Mouse (Mus musculus) heart, embryonic 16.5 days (tissue): ENCODE results near the gene Flad1. TPM values are rescaled to one million over a fixed set of nuclear protein-coding genes. Genes with fewer than 3 reads are reported as not detected.

Source experiments
- ATAC-seq: fragments of 200-750 bp; cut with Nextera tagmentation; replicated peaks from 2 replicates; pipeline ENCODE4 v1.8.0; 2017; ENCODE audit warnings: moderate number of reproducible peaks; ENCODE audit not compliant: insufficient read depth, low FRiP score; ENCODE audit errors: extremely low read depth
- H3K27ac ChIP-seq: fragments of 300-500 bp; sonication (generic); 2 replicates; pipeline ENCODE4 v1.5.1; 2014; ENCODE audit warnings: mild to moderate bottlenecking, low read length, control low read depth, moderate library complexity
- H3K27me3 ChIP-seq: fragments of 300-500 bp; sonication (generic); 2 replicates; pipeline ENCODE4 v1.6.1; 2014; ENCODE audit warnings: low read length, mixed read lengths; ENCODE audit not compliant: control insufficient read depth, insufficient read depth
- H3K36me3 ChIP-seq: fragments of 300-500 bp; sonication (generic); 2 replicates; pipeline ENCODE4 v1.6.1; 2014; ENCODE audit not compliant: control insufficient read depth, insufficient read depth
- H3K4me1 ChIP-seq: fragments of 300-500 bp; sonication (generic); 2 replicates; pipeline ENCODE4 v1.6.1; 2014; ENCODE audit warnings: low read length, mixed read lengths; ENCODE audit not compliant: control insufficient read depth, insufficient read depth
- H3K4me2 ChIP-seq: fragments of 300-500 bp; sonication (generic); 2 replicates; pipeline ENCODE4 v1.6.1; 2014; ENCODE audit warnings: low read depth, mild to moderate bottlenecking, control low read depth, low read length
- H3K4me3 ChIP-seq: fragments of 300-500 bp; sonication (generic); 2 replicates; pipeline ENCODE4 v1.5.1; 2014; ENCODE audit warnings: mild to moderate bottlenecking, control low read depth, low read length
- H3K9ac ChIP-seq: fragments of 300-500 bp; sonication (generic); 2 replicates; pipeline ENCODE4 v1.6.1; 2014; ENCODE audit warnings: low read length, control low read depth
- H3K9me3 ChIP-seq: fragments of 300-500 bp; sonication (generic); replicated peaks from 2 replicates; pipeline ENCODE4 v1.6.1; 2016; ENCODE audit warnings: low read length; ENCODE audit not compliant: control insufficient read depth
- WGBS: fragments of 180-500 bp; shearing (Covaris S2); extraction: QIAGEN DNeasy Blood & Tissue Kit; methylation state at CpG from one replicate; pipeline ENCODE4 v1.1.7; 2014; 5-methylcytosine and 5-hydroxymethylcytosine counted together
- polyA plus RNA-seq: library from polyadenylated mRNA; unstranded; fragments of >200 nt; fragmentation: Nextera tagmentation; extraction: Ambion mirVana; gene quantifications from 2 replicates; pipeline ENCODE4 v1.2.1, GENCODE M21; 2015

The Flad1 gene
- polyA plus RNA-seq, 1 experiment from 2014 or later: 38.8 TPM

DNA sequence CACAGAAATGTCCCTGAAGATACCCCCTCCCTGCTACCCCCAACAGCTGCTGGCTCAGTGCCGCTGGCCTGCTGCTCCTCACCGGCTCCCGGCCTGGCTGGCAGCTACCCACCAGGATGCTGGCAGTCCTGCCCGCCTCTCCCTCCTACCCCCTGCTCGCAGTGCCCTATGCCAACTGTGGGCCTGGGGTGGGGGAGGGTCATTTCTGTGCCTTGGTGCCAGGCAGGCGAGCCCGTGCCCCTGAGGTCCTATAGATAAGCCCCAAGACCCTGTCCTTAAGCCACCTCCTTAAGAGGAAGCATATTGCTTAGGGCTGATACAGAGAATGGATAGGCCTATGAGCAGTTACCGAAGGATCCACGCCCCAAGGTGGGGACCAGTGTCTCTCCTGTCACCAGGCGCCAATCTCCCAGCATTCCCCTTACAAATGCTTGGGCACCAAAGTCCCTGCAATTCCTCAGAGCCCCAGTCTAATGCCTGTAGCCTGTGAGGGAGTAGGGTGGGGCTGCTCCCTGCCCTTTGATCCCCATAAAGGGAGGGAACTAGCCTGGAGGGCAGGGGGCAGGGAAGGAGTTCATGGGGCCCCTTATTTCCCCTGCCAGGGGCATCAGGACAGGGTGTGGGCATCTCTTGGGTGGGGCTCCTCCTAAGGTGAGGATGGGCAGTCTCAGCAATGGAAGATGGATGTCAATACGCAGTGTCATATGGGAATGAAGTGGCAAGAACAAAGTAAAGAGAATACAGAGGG is 23.4 kb downstream of the Flad1 start:
- 74% methylated on average over 11 of the region's 11 CpGs for WGBS
- Histone ChIP-seq H3K4me1 (peaks cover 15% of the 10 kb centered on the region), H3K4me3 (no peak overlapping the region)

DNA sequence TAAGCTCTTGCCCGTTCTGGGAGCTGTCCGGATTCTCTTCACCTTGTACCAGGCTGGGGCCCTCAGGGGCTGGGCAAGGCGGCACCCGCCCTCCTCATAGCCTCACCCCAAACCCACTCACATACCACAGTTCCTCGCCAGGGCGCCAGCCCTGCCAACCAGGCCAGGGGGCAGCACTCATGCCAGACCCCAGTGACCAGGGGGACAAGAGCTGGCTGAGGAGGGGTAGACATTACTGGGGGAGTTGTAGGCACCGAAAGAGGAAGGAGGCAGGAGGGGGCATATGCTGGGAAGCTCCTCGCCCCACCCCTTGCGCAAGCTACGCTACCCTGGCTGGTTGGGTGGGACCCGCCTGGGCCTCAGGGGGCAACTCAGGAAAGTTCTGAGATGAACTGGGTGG is 24.0 kb downstream of the Flad1 start:
- Histone ChIP-seq H3K36me3 (no peaks in the 10 kb centered on the region), H3K9ac (no peak overlapping the region), H3K4me1 (peaks cover 15% of the 10 kb centered on the region), H3K4me2 (no peak overlapping the region), H3K27ac (no peak overlapping the region), H3K27me3 (no peaks in the 10 kb centered on the region), H3K9me3 (no peaks in the 10 kb centered on the region), H3K4me3 (no peak overlapping the region)
- 85% methylated on average over 11 of the region's 11 CpGs for WGBS
- no peak for ATAC-seq

More for the DNA sequence above, 23.4 kb downstream of the Flad1 start:
- ATAC-seq: no peak
- no peaks in the 10 kb centered on the region for H3K27me3 ChIP-seq
- no peaks in the 10 kb centered on the region for H3K36me3 ChIP-seq
- no peaks in the 10 kb centered on the region for H3K9me3 ChIP-seq
- H3K27ac ChIP-seq: no peak overlapping the region
- no peak overlapping the region for H3K4me2 ChIP-seq
- H3K9ac ChIP-seq: no peak overlapping the region

DNA sequence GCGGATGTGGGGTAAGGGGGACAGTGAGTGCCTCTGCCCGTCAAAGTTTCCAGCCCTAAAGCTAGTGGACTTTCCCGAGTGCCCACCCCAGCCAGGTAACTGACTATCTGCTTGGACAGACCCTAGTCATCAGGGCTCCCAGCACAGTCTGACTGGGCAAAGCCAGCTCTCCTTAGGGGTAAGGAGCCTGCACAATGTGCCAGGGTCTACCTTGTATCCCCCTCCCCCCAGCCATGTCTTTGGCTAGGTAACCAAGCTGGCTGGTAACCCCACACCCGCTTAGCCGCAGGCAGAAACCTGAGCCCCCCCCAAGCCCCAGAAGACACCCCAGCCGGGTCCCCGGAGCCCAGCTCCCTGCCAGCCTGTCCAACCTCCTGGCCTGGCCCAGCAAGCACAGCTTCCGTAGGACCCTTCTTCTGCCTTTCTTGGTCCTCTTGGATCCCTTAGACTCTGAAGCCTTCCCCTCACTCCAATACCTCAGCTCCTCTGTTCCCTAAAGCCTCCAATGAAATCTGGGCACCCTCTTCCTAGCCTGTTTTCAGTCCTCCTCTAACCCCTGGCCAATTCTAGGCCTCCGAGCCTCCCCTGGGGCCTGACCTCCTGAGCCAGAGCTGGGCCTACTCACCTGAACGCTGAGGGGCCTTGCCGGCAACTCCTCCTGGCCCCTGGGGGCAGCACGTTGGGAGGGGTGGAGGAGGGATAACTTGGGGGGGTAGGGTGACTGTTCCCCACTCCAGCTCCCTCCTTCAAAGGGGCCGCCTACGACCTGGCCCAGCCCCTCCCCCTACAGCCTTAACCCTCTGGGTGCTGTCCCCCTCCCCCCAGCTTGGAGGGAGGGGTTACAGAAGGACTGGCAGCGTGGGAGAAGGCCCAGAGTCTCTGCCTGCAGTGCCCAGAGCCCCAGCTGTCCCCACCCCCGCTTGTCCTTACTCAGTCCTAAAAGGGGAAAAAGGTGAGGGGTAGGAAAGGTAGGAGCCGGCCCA is 24.9 kb downstream of the Flad1 start:
- Histone ChIP-seq H3K9ac (no peak overlapping the region), H3K27ac (no peak overlapping the region), H3K9me3 (no peaks in the 10 kb centered on the region), H3K4me3 (no peak overlapping the region), H3K4me1 (peaks cover 15% of the 10 kb centered on the region), H3K4me2 (no peak overlapping the region), H3K27me3 (no peaks in the 10 kb centered on the region), H3K36me3 (no peaks in the 10 kb centered on the region)
- no peak for ATAC-seq
- 62% methylated on average over 17 of the region's 17 CpGs for WGBS

- ATAC-seq: no peak
- H3K9ac ChIP-seq: no peak overlapping the region
- H3K27me3 ChIP-seq: no peaks in the 10 kb centered on the region
- no peaks in the 10 kb centered on the region for H3K9me3 ChIP-seq
- H3K27ac ChIP-seq: no peak overlapping the region
- peaks cover 1% of the 10 kb centered on the region; the same call in 1 of the 2 replicates for H3K36me3 ChIP-seq
- H3K4me3 ChIP-seq: no peak overlapping the region
- H3K4me2 ChIP-seq: no peak overlapping the region
- peaks cover 7% of the 10 kb centered on the region for H3K4me1 ChIP-seq
- 44% methylated on average over 11 of the region's 11 CpGs for WGBS
These were observed 26.2 kb downstream of the Flad1 start for GRCm38 (mm10) chr3:89385451-89385850.

DNA sequence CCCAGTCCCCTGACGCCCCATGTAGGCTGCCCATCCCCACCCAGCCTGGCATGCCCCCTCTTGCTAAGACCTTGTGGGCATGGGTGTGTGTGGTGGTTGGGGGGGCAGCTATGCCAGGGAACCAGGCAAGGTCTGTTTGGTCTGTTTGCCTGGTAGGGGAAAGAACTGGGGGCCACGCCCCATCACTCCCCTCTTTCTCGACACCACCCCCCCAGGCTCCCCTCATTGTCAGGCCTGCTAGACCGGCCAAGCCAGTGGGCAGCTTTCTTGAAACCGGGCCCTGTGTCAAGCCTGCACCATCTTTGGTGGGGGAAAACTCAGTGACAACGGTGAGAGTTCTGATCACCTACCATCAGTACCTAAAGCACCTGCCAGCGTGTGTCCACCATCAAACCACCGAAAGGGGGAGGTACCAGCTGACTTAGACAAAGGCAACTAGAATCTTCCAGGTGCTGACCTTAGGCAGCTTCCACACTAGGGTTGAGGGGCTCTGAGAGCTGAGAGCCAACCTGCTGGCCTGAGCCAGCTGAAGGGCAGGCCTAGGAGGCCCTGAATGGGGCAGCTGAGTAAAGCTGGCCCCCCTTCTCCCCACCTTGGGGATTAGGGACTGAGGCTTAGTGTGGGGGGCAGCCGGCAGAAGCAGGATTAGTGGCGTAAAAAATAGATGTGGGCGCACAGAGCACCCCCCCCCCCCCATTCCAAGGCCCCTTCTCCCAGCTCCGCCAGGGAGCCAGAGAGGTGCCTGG is 27.2 kb downstream of the Flad1 start:
- Histone ChIP-seq H3K36me3 (peaks cover 6% of the 10 kb centered on the region; the same call in 1 of the 2 replicates), H3K9me3 (no peaks in the 10 kb centered on the region), H3K27me3 (no peaks in the 10 kb centered on the region), H3K9ac (no peak overlapping the region), H3K4me1 (peaks cover 3% of the 10 kb centered on the region; the same call in 1 of the 2 replicates), H3K4me3 (no peak overlapping the region), H3K27ac (no peak overlapping the region), H3K4me2 (no peak overlapping the region)
- 74% methylated on average over 9 of the region's 12 CpGs for WGBS
- no peak for ATAC-seq

- 77% methylated on average over 5 of the region's 5 CpGs for WGBS
- Histone ChIP-seq H3K27me3 (no peaks in the 10 kb centered on the region), H3K27ac (no peak overlapping the region), H3K9me3 (no peaks in the 10 kb centered on the region), H3K9ac (no peak overlapping the region), H3K4me2 (no peak overlapping the region), H3K4me3 (no peak overlapping the region), H3K36me3 (peaks cover 9% of the 10 kb centered on the region; the same call in 1 of the 2 replicates), H3K4me1 (peaks cover 4% of the 10 kb centered on the region; the same call in 1 of the 2 replicates)
- no peak for ATAC-seq
These were observed 27.9 kb downstream of the Flad1 start for GRCm38 (mm10) chr3:89383651-89384255.

- no peaks in the 10 kb centered on the region for H3K27me3 ChIP-seq
- H3K36me3 ChIP-seq: peaks cover 9% of the 10 kb centered on the region; the same call in 1 of the 2 replicates
- WGBS: 80% methylated on average over 5 of the region's 5 CpGs
- no peak overlapping the region for H3K9ac ChIP-seq
- no peak overlapping the region for H3K4me2 ChIP-seq
- no peak overlapping the region for H3K27ac ChIP-seq
- H3K4me3 ChIP-seq: no peak overlapping the region
- H3K4me1 ChIP-seq: peaks cover 6% of the 10 kb centered on the region; the same call in 1 of the 2 replicates
- ATAC-seq: no peak
- H3K9me3 ChIP-seq: no peaks in the 10 kb centered on the region
These were observed 28.7 kb downstream of the Flad1 start for GRCm38 (mm10) chr3:89382950-89383349.

GRCm38 (mm10) chr3:89382033-89382882 is 29.4 kb downstream of the Flad1 start:
- H3K27ac ChIP-seq: no peak overlapping the region
- H3K36me3 ChIP-seq: peaks cover 9% of the 10 kb centered on the region; the same call in 1 of the 2 replicates
- no peaks in the 10 kb centered on the region for H3K27me3 ChIP-seq
- 88% methylated on average over 9 of the region's 9 CpGs for WGBS
- H3K9me3 ChIP-seq: no peaks in the 10 kb centered on the region
- no peak overlapping the region for H3K4me3 ChIP-seq
- H3K4me1 ChIP-seq: peaks cover 3% of the 10 kb centered on the region; the same call in 1 of the 2 replicates
- no peak overlapping the region for H3K9ac ChIP-seq
- no peak overlapping the region for H3K4me2 ChIP-seq
- ATAC-seq: no peak
